Mouse (Mus musculus) G1E (cell line): ENCODE measurements around the gene Ptprg. TPM values are rescaled to one million over a fixed set of nuclear protein-coding genes. Genes with fewer than 3 reads are reported as not detected.

Experiments used
- ATAC-seq: 2 replicates; pipeline ENCODE4 v1.8.0; 2016; ENCODE audit warnings: mild to moderate bottlenecking; ENCODE audit not compliant: insufficient number of reproducible peaks, poor library complexity, low FRiP score, severe bottlenecking; ENCODE audit errors: extremely low read depth
- DNase-seq: peaks from one replicate; pipeline ENCODE4 v3.0.0; 2012; ENCODE audit warnings: low spot score
- H3K27me3 ChIP-seq: 2 replicates; pipeline ENCODE4 v1.6.1; 2012; ENCODE audit warnings: mild to moderate bottlenecking, low read length, inconsistent platforms; ENCODE audit not compliant: insufficient read depth
- H3K36me3 ChIP-seq: replicated peaks from 2 replicates; pipeline ENCODE3; 2012; ENCODE audit warnings: mild to moderate bottlenecking, inconsistent platforms
- H3K4me1 ChIP-seq: 2 replicates; pipeline ENCODE4 v1.6.1; 2012; ENCODE audit warnings: low read depth, low read length, inconsistent platforms, mixed read lengths; ENCODE audit not compliant: insufficient read depth
- H3K4me3 ChIP-seq: 2 replicates; pipeline ENCODE4 v1.5.1; 2012; ENCODE audit warnings: low read depth, mild to moderate bottlenecking, inconsistent platforms, low read length, moderate library complexity, mixed read lengths
- H3K9me3 ChIP-seq: replicated peaks from 2 replicates; pipeline ENCODE4 v1.6.1; 2012; ENCODE audit warnings: inconsistent platforms
- CTCF ChIP-seq: IDR thresholded peaks from 2 replicates; pipeline ENCODE4 v1.5.1; 2012; ENCODE audit warnings: low read depth, low read length, inconsistent platforms, mixed read lengths
- GATA1 ChIP-seq: IDR thresholded peaks from 2 replicates; pipeline ENCODE4 v1.6.1; 2012; ENCODE audit warnings: borderline replicate concordance, low read length, inconsistent platforms, mixed read lengths
- GATA2 ChIP-seq: IDR thresholded peaks from 2 replicates; pipeline ENCODE4 v1.6.1; 2012; ENCODE audit warnings: low read depth, low read length, inconsistent platforms, borderline replicate concordance
- POLR2AphosphoS5 ChIP-seq: IDR thresholded peaks from 2 replicates; pipeline ENCODE4 v1.6.1; 2012; ENCODE audit warnings: low read depth, low read length, inconsistent platforms; ENCODE audit not compliant: insufficient replicate concordance
- TAL1 ChIP-seq: conservative IDR thresholded peaks from 2 replicates; pipeline ENCODE4 v1.6.1; 2012; ENCODE audit warnings: low read depth, low read length, inconsistent platforms, mixed read lengths
- polyA plus RNA-seq: library from polyadenylated mRNA; stranded (reverse); fragments of >175 nt; gene quantifications from 2 replicates; pipeline ENCODE4 v1.2.3, GENCODE M21; 2012
- total RNA-seq, 2 experiments: library from RNA; stranded (forward) in 1 of 2; stranded (reverse) in 1 of 2; fragments of 200-1000 nt in 1 of 2; fragments of >200 nt in 1 of 2; fragmentation: Nextera tagmentation in 1 of 2; gene quantifications; 2 replicates each; pipeline ENCODE4 v1.2.3; 2014 to 2017

Gene Ptprg
- total and polyA plus RNA-seq, 3 experiments: 0.05 TPM; not detected in 2

- peaks cover 2% of the 10 kb centered on the region; the same call in 1 of the 2 replicates for H3K9me3 ChIP-seq
- ATAC-seq (no peak), DNase-seq (no peak)
- no peaks in the 10 kb centered on the region for H3K27me3 ChIP-seq
- no peaks in the 10 kb centered on the region for H3K36me3 ChIP-seq
- H3K4me3 ChIP-seq: no peak overlapping the region
- TF ChIP-seq POLR2AphosphoS5: no peak
- TF ChIP-seq CTCF: no peak
- TF ChIP-seq GATA1: no peak
- TF ChIP-seq GATA2: no peak
- no peak for TF ChIP-seq TAL1
- no peaks in the 10 kb centered on the region for H3K4me1 ChIP-seq
These were observed 381.9 kb downstream of the Ptprg start for GRCm38 (mm10) chr14:11935281-11935680.

- Histone ChIP-seq H3K4me1 (no peaks in the 10 kb centered on the region), H3K36me3 (no peaks in the 10 kb centered on the region), H3K9me3 (peaks cover 2% of the 10 kb centered on the region; the same call in 1 of the 2 replicates), H3K4me3 (no peak overlapping the region), H3K27me3 (no peaks in the 10 kb centered on the region)
- ATAC-seq (no peak), DNase-seq (no peak)
- TF ChIP-seq CTCF (no peak), POLR2AphosphoS5 (no peak), TAL1 (no peak), GATA1 (no peak), GATA2 (no peak)
These were observed 382.4 kb downstream of the Ptprg start for GRCm38 (mm10) chr14:11935698-11936097.

- H3K36me3 ChIP-seq: no peaks in the 10 kb centered on the region
- no peaks in the 10 kb centered on the region for H3K4me1 ChIP-seq
- no peak overlapping the region for H3K4me3 ChIP-seq
- DNase-seq (no peak), ATAC-seq (no peak)
- TF ChIP-seq TAL1 (no peak), GATA2 (no peak), GATA1 (no peak), POLR2AphosphoS5 (no peak), CTCF (no peak)
- H3K9me3 ChIP-seq: no peaks in the 10 kb centered on the region
- no peaks in the 10 kb centered on the region for H3K27me3 ChIP-seq
These were observed 385.6 kb downstream of the Ptprg start for GRCm38 (mm10) chr14:11938912-11939311.

GRCm38 (mm10) chr14:11941989-11942514 lies 388.7 kb downstream of the Ptprg start:
- H3K4me3 ChIP-seq: no peak overlapping the region
- H3K27me3 ChIP-seq: no peaks in the 10 kb centered on the region
- no peaks in the 10 kb centered on the region for H3K9me3 ChIP-seq
- H3K4me1 ChIP-seq: no peaks in the 10 kb centered on the region
- DNase-seq (no peak), ATAC-seq (no peak)
- H3K36me3 ChIP-seq: no peaks in the 10 kb centered on the region
- TF ChIP-seq GATA1: no peak
- no peak for TF ChIP-seq POLR2AphosphoS5
- TF ChIP-seq GATA2: no peak
- no peak for TF ChIP-seq CTCF
- TF ChIP-seq TAL1: no peak

GRCm38 (mm10) chr14:11950379-11950778 lies 397.0 kb downstream of the Ptprg start:
- H3K4me1 ChIP-seq: no peaks in the 10 kb centered on the region
- TF ChIP-seq GATA1 (no peak), TAL1 (no peak), POLR2AphosphoS5 (no peak), GATA2 (no peak), CTCF (no peak)

GRCm38 (mm10) chr14:11955020-11955882 lies 401.9 kb downstream of the Ptprg start:
- Histone ChIP-seq H3K27me3 (no peaks in the 10 kb centered on the region), H3K4me3 (no peak overlapping the region), H3K36me3 (no peaks in the 10 kb centered on the region), H3K4me1 (no peaks in the 10 kb centered on the region), H3K9me3 (0 out of 2 replicates have a peak, but pooled peaks cover 8% of the 10 kb centered on the region)
- ATAC-seq (no peak), DNase-seq (no peak)
- TF ChIP-seq TAL1: no peak
- TF ChIP-seq POLR2AphosphoS5: no peak
- no peak for TF ChIP-seq GATA2
- no peak for TF ChIP-seq CTCF
- TF ChIP-seq GATA1: no peak

More at GRCm38 (mm10) chr14:11950379-11950778, 397.0 kb downstream of the Ptprg start:
- Histone ChIP-seq H3K9me3 (0 out of 2 replicates have a peak, but pooled peaks cover 6% of the 10 kb centered on the region), H3K4me3 (no peak overlapping the region), H3K36me3 (no peaks in the 10 kb centered on the region), H3K27me3 (no peaks in the 10 kb centered on the region)
- DNase-seq (no peak), ATAC-seq (no peak)
